7 mouse cellular contexts compared by ENCODE assay signal in the genomic region with DNA sequence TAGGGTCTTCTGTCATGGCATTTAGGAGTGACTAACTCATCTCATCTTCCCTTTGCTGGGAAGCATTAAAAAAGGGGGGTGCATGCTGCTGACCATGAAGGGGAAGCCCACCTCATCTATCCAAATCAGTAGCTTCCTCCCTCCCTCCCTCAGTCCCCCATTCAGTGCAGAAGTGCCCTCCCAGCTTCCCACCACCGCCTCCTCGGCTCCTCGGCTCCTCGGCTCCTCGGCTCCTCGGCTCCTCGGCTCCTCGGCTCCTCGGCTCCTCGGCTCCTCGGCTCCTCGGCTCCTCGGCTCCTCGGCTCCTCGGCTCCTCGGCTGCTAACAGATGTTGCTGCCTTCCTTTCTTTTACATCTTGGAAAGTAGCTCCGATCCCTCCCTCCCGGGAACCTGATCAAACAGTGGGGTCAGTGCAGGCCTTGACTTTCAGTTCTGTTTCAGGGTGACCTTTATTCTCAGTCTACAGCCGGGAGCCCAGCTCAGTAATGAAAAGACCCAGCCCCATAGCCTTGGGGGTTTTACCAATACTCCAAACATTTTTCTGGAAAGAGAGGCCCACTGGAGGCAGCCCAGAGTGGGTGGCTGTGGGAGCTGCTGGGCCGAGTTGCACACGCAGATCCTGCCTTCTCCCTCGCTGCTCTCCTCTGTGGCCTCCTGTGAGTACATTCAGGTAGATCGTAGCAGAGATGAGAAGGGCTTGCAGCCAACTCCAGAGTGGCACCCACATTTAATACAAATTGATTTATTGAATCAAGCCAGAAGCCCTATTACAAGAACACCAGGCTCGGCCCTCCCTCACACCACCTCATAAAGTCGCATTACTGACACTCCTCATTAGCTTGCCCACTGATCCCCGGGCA.
DNase-seq lines count a peak whose midpoint lies in the region; ATAC-seq lines count a peak whose summit lies in the region.

No protein-coding gene starts in this region.

- H3K4me3 ChIP-seq in embryonic facial prominence, embryonic 14.5 days (ENCODE audit: low read depth, low read length) = peak overlapping the region; percentile 8
- peak overlapping the region; percentile 41 for H3K4me3 ChIP-seq in heart, embryonic 13.5 days
- H3K4me3 ChIP-seq in midbrain, embryonic 14.5 days (replicated peaks; ENCODE audit: low read depth, low read length) = 0 out of 2 replicates have a peak overlapping the region, but pooled peaks have one; percentile 3

- peak overlapping the region; percentile 96 for H3K27ac ChIP-seq in embryonic facial prominence, embryonic 14.5 days (replicated peaks; ENCODE audit: low read depth, low read length)
- H3K27ac ChIP-seq in heart, embryonic 13.5 days (replicated peaks) = peak overlapping the region; percentile 82
- peak overlapping the region; percentile 93 for H3K27ac ChIP-seq in midbrain, embryonic 14.5 days (replicated peaks; ENCODE audit: low read depth, low read length)

- no peaks in the 10 kb centered on the region for H3K9me3 ChIP-seq in embryonic facial prominence, embryonic 14.5 days (ENCODE audit: control insufficient read depth, low read length)
- H3K9me3 ChIP-seq in heart, embryonic 13.5 days = no peaks in the 10 kb centered on the region
- H3K9me3 ChIP-seq in midbrain, embryonic 14.5 days (ENCODE audit: control insufficient read depth, low read length) = no peaks in the 10 kb centered on the region

- 8% methylated on average over 26 of the region's 26 CpGs for WGBS in embryonic facial prominence, embryonic 14.5 days
- 10% methylated on average over 25 of the region's 26 CpGs for WGBS in heart, embryonic 13.5 days
- WGBS in midbrain, embryonic 14.5 days = 2% methylated on average over 26 of the region's 26 CpGs

- H3K36me3 ChIP-seq in embryonic facial prominence, embryonic 14.5 days (ENCODE audit: control insufficient read depth, insufficient read depth, low read length) = no peaks in the 10 kb centered on the region
- no peaks in the 10 kb centered on the region for H3K36me3 ChIP-seq in heart, embryonic 13.5 days
- H3K36me3 ChIP-seq in midbrain, embryonic 14.5 days (ENCODE audit: control insufficient read depth, insufficient read depth, low read length) = no peaks in the 10 kb centered on the region

- H3K27me3 ChIP-seq in embryonic facial prominence, embryonic 14.5 days (replicated peaks; ENCODE audit: control insufficient read depth, insufficient read depth, low read length) = no peaks in the 10 kb centered on the region
- no peaks in the 10 kb centered on the region for H3K27me3 ChIP-seq in heart, embryonic 13.5 days (replicated peaks)
- H3K27me3 ChIP-seq in midbrain, embryonic 14.5 days (ENCODE audit: control insufficient read depth, insufficient read depth, low read length) = no peaks in the 10 kb centered on the region

- peak; percentile 27 for ATAC-seq in embryonic facial prominence, embryonic 14.5 days (ENCODE audit: low read depth)
- ATAC-seq in heart, embryonic 13.5 days (ENCODE audit: extremely low read depth, insufficient number of reproducible peaks, low FRiP score, low TSS enrichment) = no peak
- ATAC-seq in midbrain, embryonic 14.5 days (ENCODE audit: low FRiP score, low TSS enrichment) = peak; percentile 15; the same call in 1 of the 2 replicates

- H3K4me1 ChIP-seq in embryonic facial prominence, embryonic 14.5 days (ENCODE audit: control insufficient read depth, insufficient read depth, low read length) = peaks cover 61% of the 10 kb centered on the region
- H3K4me1 ChIP-seq in heart, embryonic 13.5 days = peaks cover 64% of the 10 kb centered on the region
- H3K4me1 ChIP-seq in midbrain, embryonic 14.5 days (ENCODE audit: control insufficient read depth, insufficient read depth, low read length) = peaks cover 58% of the 10 kb centered on the region

- H3K9ac ChIP-seq in embryonic facial prominence, embryonic 14.5 days (ENCODE audit: low read depth, low read length) = peak overlapping the region; percentile 58
- H3K9ac ChIP-seq in heart, embryonic 13.5 days = peak overlapping the region; percentile 85
- peak overlapping the region; percentile 35; the same call in 1 of the 2 replicates for H3K9ac ChIP-seq in midbrain, embryonic 14.5 days (replicated peaks; ENCODE audit: low read length)

- H3K4me2 ChIP-seq in embryonic facial prominence, embryonic 14.5 days (ENCODE audit: low read depth, low read length) = peak overlapping the region; percentile 50
- H3K4me2 ChIP-seq in heart, embryonic 13.5 days = peak overlapping the region; percentile 71
- peak overlapping the region; percentile 49 for H3K4me2 ChIP-seq in midbrain, embryonic 14.5 days (ENCODE audit: low read length)

- DNase-seq in Muller cell, postnatal 12 days (ENCODE audit: inconsistent ontology term) = peak; percentile 67
- DNase-seq in brain, adult 2 months (ENCODE audit: low read depth, low spot score) = peak; percentile 68
- peak; percentile 88 for DNase-seq in embryonic facial prominence, embryonic 14.5 days (ENCODE audit: low spot score)
- DNase-seq in layer of hippocampus, postnatal 25 days (ENCODE audit: extremely low spot score in 1 of 2, low spot score in 1 of 2) = peak; percentile 25 to 44
- peak; percentile 80 for DNase-seq in midbrain, embryonic 14.5 days
- DNase-seq in yolk sac, embryonic 10.5 days (ENCODE audit: low spot score) = peak; percentile 35

Comparison
In these comparisons a context has a peak if more than half of its experiments do, and no peak if none do; other contexts are left out.
1. DNase-seq: peak in every context shown above with its lines; median percentile 88 in embryonic facial prominence, embryonic 14.5 days; 80 in midbrain, embryonic 14.5 days; 68 in brain, adult 2 months; 67 in Muller cell, postnatal 12 days; 35 in yolk sac, embryonic 10.5 days; 34 in layer of hippocampus, postnatal 25 days.
2. H3K9ac ChIP-seq: peak in every context shown above with its lines; median percentile 85 in heart, embryonic 13.5 days; 58 in embryonic facial prominence, embryonic 14.5 days; 35 in midbrain, embryonic 14.5 days.